Mouse (Mus musculus): ENCODE measurements around the gene Plekha6. TPM values are rescaled to one million over a fixed set of nuclear protein-coding genes. Genes with fewer than 3 reads are reported as not detected.

Gene Plekha6
- polyA plus RNA-seq, 1 experiment from 2014 or later: 25.8 TPM

DNA sequence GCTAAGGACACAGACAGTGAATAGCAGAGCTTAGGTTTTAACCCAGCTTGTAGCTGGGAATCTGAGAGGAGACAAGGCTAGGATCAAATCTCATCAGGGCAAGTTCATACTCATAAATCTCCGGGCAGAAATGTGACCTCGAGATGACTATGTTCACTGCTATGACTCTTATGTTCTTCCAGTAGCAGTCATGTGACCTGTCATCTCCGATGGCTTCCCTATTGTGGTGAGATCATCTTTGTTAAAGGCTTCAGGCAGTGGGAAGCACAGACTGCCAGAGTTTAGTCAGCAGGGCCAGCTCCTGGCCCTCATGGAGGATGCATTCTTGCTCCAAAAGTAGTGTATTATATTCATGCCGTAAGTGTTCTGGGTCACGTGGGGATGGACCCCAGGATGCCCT, 113.0 kb downstream of the Plekha6 start:
- WGBS: 75% methylated on average over 5 of the region's 5 CpGs
- no peak overlapping the region for H3K9ac ChIP-seq
- no peak overlapping the region for H3K4me2 ChIP-seq (replicated peaks)
- 0 out of 2 replicates have a peak, but pooled peaks cover 4% of the 10 kb centered on the region for H3K27me3 ChIP-seq
- peaks cover 30% of the 10 kb centered on the region for H3K4me1 ChIP-seq
- peaks cover 49% of the 10 kb centered on the region for H3K36me3 ChIP-seq
- H3K4me3 ChIP-seq: no peak overlapping the region
- ATAC-seq (ENCODE audit: low FRiP score): no peak
- no peaks in the 10 kb centered on the region for H3K9me3 ChIP-seq (replicated peaks)
- peak overlapping the region; percentile 52 for H3K27ac ChIP-seq

DNA sequence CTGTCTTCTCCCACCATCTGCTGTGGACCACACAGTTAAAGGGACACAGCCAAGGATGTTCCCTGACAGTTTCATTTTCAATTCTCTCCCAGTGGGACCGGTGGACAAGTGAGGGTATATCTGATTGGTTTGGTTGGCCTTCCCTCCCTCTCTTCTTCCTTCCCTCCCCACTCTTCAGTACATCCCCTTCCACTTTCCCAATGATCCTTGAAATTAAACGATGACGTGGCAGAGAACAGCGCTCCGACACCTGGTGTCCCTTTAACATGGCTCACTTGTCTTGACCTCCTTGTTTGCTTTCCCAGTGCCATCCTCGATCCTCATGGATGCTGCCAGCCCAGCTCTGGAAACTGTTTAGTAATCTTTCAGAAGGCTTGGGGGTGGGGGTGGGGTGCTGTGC, 114.5 kb downstream of the Plekha6 start:
- H3K36me3 ChIP-seq: peaks cover 43% of the 10 kb centered on the region
- H3K4me3 ChIP-seq: no peak overlapping the region
- no peak overlapping the region for H3K9ac ChIP-seq
- peak; percentile 55 for ATAC-seq (ENCODE audit: low FRiP score)
- 63% methylated on average over 6 of the region's 6 CpGs for WGBS
- no peak overlapping the region for H3K4me2 ChIP-seq (replicated peaks)
- H3K9me3 ChIP-seq (replicated peaks): no peaks in the 10 kb centered on the region
- H3K27me3 ChIP-seq: 0 out of 2 replicates have a peak, but pooled peaks cover 4% of the 10 kb centered on the region
- H3K27ac ChIP-seq: peak overlapping the region; percentile 57
- H3K4me1 ChIP-seq: peaks cover 30% of the 10 kb centered on the region

DNA sequence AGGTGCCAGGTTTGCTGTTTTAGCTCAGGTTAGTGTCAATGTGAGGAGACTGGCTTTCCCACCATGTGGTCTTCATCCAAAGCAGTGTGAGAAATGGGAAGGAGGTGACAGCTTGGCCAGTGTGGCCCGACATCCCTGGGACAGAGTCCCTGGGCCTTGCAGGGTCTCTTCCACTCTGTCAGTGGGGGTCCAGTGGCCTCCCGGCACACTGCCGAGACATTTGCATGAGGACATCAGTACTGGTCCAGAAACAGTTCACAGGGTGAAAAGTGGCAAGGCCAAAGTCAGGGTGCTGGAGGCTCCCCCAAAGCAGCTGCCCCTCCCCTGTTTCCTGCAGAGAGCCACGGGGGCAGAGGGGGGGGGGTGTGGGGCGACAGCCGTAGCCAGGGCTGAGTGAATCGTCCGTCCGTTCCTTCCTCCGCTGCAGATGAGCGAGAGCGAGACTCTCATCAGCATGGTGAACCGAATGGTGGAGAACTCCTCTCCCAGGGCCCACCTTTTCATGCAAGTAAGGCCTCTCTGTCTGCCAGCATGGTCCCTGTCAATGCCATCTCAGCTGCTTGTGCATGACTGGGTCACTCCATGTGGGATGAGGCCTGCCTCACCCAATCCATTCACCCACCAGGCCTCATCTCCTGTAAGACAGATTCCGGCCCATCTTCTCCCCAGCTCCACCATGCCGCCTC, 115.1 kb downstream of the Plekha6 start:
- Histone ChIP-seq H3K36me3 (peaks cover 37% of the 10 kb centered on the region), H3K27ac (peak overlapping the region; percentile 57), H3K27me3 (0 out of 2 replicates have a peak, but pooled peaks cover 4% of the 10 kb centered on the region), H3K9me3 (replicated peaks) (no peaks in the 10 kb centered on the region), H3K4me2 (replicated peaks) (no peak overlapping the region), H3K4me1 (peaks cover 30% of the 10 kb centered on the region), H3K4me3 (no peak overlapping the region), H3K9ac (no peak overlapping the region)
- WGBS: 56% methylated on average over 15 of the region's 15 CpGs
- ATAC-seq (ENCODE audit: low FRiP score): peak; percentile 21; the same call in 1 of the 2 replicates

DNA sequence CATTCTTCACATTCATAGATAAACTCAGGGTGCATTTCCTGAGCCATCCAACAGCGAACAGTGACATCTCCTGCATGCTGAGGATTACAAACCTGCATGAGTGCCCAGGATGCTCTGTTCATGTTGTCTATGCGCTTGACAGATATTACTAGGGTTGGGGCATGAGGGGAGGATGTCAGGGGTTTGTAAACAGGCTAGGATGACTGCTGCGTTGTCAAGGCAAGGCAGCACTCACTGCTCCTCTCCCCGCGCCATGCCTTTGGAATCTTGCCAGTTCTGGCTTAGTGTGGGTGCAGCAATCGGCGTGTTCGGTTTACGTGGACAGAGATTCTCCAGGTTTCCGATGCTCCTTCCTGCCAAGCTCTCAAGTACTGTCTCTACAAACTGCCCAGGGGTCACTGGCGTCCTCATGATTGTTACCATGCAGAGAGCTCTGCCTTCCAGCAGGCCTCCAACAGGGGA, 115.7 kb downstream of the Plekha6 start:
- peaks cover 34% of the 10 kb centered on the region for H3K36me3 ChIP-seq
- H3K27ac ChIP-seq: no peak overlapping the region
- H3K27me3 ChIP-seq: 0 out of 2 replicates have a peak, but pooled peaks cover 4% of the 10 kb centered on the region
- H3K9me3 ChIP-seq (replicated peaks): no peaks in the 10 kb centered on the region
- no peak overlapping the region for H3K4me3 ChIP-seq
- H3K9ac ChIP-seq: no peak overlapping the region; the same call in 1 of the 2 replicates
- ATAC-seq (ENCODE audit: low FRiP score): no peak
- WGBS: 86% methylated on average over 11 of the region's 11 CpGs
- no peak overlapping the region for H3K4me2 ChIP-seq (replicated peaks)
- peaks cover 30% of the 10 kb centered on the region for H3K4me1 ChIP-seq

DNA sequence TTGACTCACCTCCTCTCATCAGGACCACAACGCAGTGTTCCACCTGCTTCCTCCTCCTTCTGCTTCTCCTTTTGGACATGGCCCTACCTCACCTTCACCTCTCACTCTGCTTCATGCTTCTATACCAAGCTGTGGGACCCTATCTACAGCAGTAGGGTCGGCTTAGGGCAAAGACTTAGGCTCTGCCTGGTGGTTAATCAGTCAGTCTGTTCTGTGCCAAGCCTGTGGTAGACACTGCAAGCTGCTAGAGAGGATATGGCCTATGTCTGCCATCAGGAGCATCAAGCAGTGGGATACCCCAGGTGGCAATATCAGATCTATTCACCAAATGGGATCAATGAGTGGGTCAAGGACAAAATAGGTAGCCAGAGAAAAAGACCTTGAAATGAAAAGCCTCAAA, 116.5 kb downstream of the Plekha6 start:
- H3K4me3 ChIP-seq: no peak overlapping the region
- H3K36me3 ChIP-seq: peaks cover 39% of the 10 kb centered on the region
- ATAC-seq (ENCODE audit: low FRiP score): no peak
- H3K4me1 ChIP-seq: peaks cover 30% of the 10 kb centered on the region
- H3K27ac ChIP-seq: no peak overlapping the region
- no peak overlapping the region for H3K4me2 ChIP-seq (replicated peaks)
- no peaks in the 10 kb centered on the region for H3K9me3 ChIP-seq (replicated peaks)
- no peak overlapping the region for H3K9ac ChIP-seq
- 91% methylated on average over 2 of the region's 2 CpGs for WGBS
- H3K27me3 ChIP-seq: no peaks in the 10 kb centered on the region

DNA sequence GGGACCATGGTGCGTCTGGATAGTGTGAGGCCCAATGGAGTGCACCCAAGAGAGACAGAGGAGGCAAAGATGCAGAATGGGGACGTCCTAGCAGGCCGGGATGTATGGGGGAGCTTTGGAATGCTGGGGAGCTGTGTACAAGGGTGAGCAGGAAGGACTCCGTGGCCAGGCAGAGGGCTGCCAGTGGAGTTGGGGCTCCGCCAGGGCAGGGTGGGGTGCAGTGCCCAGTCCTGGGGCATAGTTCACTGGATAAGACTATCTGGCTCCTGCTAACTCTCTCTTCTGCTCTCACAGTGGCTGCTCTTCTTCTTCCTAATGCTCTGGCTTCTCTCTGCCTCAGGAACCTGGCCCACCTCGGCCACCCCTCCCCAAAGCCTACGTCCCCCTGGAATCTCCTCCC, 121.9 kb downstream of the Plekha6 start:
- Histone ChIP-seq H3K4me3 (no peak overlapping the region), H3K9ac (no peak overlapping the region), H3K36me3 (peaks cover 71% of the 10 kb centered on the region), H3K4me1 (no peaks in the 10 kb centered on the region), H3K9me3 (replicated peaks) (no peaks in the 10 kb centered on the region), H3K4me2 (replicated peaks) (no peak overlapping the region), H3K27me3 (no peaks in the 10 kb centered on the region), H3K27ac (no peak overlapping the region)
- WGBS: 89% methylated on average over 7 of the region's 7 CpGs
- no peak for ATAC-seq (ENCODE audit: low FRiP score)

DNA sequence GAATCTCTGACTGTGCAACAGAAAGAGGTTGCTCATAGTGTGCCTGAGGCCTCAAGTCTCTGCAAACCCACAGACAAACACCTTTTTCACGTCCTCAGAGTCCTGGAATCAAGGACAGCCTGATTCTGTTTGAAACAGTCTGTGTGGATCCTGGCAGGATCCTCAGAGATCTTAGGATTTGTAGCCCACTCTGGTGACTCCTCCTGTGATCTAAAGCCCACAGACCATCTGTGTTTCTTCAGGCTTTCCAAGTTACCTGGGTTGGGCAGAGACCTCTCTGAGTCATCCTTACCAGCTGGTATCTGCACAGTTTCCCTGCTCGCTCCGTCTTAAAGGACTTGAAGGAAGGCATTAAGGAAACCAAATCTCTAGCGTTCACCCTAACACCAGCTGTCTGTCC, 123.0 kb downstream of the Plekha6 start:
- H3K27ac ChIP-seq: no peak overlapping the region
- no peak overlapping the region for H3K4me2 ChIP-seq (replicated peaks)
- no peak overlapping the region for H3K4me3 ChIP-seq
- ATAC-seq (ENCODE audit: low FRiP score): no peak
- WGBS: 92% methylated on average over 4 of the region's 4 CpGs
- peaks cover 68% of the 10 kb centered on the region for H3K36me3 ChIP-seq
- no peak overlapping the region for H3K9ac ChIP-seq
- H3K9me3 ChIP-seq (replicated peaks): no peaks in the 10 kb centered on the region
- H3K4me1 ChIP-seq: no peaks in the 10 kb centered on the region
- no peaks in the 10 kb centered on the region for H3K27me3 ChIP-seq

DNA sequence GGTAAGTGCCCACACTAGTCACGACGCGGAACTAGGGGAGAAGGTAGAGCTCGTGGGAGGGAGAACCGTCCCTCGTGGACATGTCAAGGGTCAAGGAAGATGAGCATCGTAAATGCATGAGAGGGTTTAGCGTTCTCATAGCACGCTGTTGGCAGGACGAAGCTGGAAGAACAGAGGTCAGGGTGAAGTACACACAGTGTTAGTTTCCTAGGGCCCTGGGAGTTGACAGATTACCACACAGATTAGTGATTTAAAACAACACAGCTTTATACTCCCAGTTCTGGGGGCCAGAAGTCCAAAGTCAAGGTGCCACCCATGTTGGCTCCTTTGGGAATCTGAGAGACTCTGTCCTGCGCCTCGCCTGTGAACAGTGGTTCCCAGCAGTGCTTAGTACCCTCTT, 123.9 kb downstream of the Plekha6 start:
- no peak for ATAC-seq (ENCODE audit: low FRiP score)
- 92% methylated on average over 12 of the region's 12 CpGs for WGBS
- no peak overlapping the region for H3K4me2 ChIP-seq (replicated peaks)
- no peaks in the 10 kb centered on the region for H3K4me1 ChIP-seq
- H3K4me3 ChIP-seq: no peak overlapping the region
- no peaks in the 10 kb centered on the region for H3K9me3 ChIP-seq (replicated peaks)
- H3K9ac ChIP-seq: no peak overlapping the region
- H3K27ac ChIP-seq: no peak overlapping the region
- H3K27me3 ChIP-seq: no peaks in the 10 kb centered on the region
- H3K36me3 ChIP-seq: peaks cover 68% of the 10 kb centered on the region

DNA sequence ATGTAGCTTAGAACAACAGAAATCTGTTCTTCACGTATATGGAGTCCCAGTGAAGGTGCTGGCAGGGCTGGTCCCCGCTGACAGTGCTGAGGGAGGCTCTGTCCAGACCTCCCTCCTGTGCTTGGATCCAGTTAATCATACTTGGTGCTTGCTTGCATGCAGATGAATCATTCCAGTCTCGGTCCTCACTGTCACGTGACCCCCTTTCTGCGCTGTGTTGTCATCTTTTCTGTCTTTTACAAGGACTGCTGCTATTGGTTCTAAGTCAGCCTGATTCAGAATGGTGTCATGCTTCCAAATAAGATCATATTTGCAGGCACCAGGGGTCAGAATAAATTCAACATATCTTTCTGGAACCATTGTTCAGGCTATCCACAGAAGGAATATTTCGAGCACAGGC, 127.9 kb downstream of the Plekha6 start:
- 93% methylated on average over 6 of the region's 6 CpGs for WGBS
- H3K27ac ChIP-seq: no peak overlapping the region
- no peak overlapping the region for H3K4me2 ChIP-seq (replicated peaks)
- no peak overlapping the region for H3K4me3 ChIP-seq
- ATAC-seq (ENCODE audit: low FRiP score): no peak
- peaks cover 14% of the 10 kb centered on the region for H3K4me1 ChIP-seq
- no peak overlapping the region for H3K9ac ChIP-seq
- peaks cover 70% of the 10 kb centered on the region for H3K36me3 ChIP-seq
- no peaks in the 10 kb centered on the region for H3K9me3 ChIP-seq (replicated peaks)
- no peaks in the 10 kb centered on the region for H3K27me3 ChIP-seq

DNA sequence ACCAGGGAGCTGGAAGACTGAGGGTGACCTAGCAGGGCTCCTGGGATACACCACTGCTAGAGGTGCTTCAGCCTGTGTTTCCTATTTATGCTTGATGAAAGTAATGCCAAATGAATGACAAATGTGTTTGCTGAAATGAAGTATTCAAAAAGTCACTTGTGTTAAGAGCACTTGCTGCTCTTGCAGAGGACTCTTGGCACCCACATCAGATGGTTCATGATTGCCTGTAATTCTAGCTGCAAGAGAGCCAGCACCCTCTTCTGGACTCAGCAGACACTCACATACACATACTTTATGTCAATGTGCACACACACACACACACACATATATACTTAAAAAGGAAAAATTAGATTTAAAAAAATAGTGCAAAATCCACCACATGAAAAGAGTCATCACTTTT, 128.6 kb downstream of the Plekha6 start:
- Histone ChIP-seq H3K4me3 (no peak overlapping the region), H3K27me3 (no peaks in the 10 kb centered on the region), H3K4me2 (replicated peaks) (no peak overlapping the region), H3K9me3 (replicated peaks) (no peaks in the 10 kb centered on the region), H3K27ac (no peak overlapping the region), H3K36me3 (peaks cover 68% of the 10 kb centered on the region), H3K4me1 (peaks cover 14% of the 10 kb centered on the region), H3K9ac (no peak overlapping the region)
- ATAC-seq (ENCODE audit: low FRiP score): no peak

DNA sequence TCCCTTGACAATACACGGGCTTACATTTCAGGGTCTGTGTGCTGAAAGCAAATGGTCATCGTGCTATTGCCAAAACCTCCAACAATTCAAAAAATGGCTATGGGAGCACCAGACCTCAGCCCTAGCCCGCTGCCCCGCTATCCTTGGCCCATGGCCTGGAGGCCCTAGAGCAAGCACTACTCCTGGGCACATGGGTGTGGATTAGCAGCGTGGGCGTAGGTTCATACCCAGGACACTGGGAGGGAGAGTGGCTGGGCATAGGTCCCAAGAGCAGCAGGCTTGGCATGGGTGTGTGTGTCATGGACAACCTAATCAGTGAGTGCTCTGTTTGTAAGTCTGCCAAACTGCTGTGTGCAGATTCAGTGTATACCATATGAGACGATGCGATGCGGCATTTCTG, 132.4 kb downstream of the Plekha6 start:
- Histone ChIP-seq H3K36me3 (peaks cover 63% of the 10 kb centered on the region), H3K9me3 (replicated peaks) (no peaks in the 10 kb centered on the region), H3K4me1 (peaks cover 27% of the 10 kb centered on the region), H3K4me2 (replicated peaks) (no peak overlapping the region), H3K4me3 (no peak overlapping the region), H3K27me3 (peaks cover 3% of the 10 kb centered on the region; the same call in 1 of the 2 replicates), H3K27ac (no peak overlapping the region), H3K9ac (0 out of 2 replicates have a peak overlapping the region, but pooled peaks have one; percentile 13)
- ATAC-seq (ENCODE audit: low FRiP score): no peak
- 91% methylated on average over 9 of the region's 9 CpGs for WGBS

DNA sequence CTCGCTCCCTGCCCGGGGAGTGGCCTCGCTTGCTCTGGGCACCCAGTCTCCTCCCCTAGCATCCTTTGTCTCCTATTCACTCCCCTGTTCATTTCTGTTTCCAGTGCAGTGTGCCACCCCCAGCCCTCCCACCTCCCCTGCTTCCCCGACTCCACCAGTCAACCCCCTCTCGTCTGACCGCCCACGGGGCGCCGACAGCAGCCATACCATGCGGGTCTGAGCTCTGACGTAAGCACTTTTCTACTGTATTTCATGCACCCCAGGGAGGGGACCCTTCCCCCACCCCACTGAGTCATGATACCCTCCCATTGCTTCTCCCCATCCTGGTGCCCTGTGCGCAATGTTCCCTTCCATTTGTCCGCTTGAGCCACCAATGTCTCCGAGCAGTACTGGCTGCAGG, 134.8 kb downstream of the Plekha6 start:
- no peak overlapping the region for H3K4me2 ChIP-seq (replicated peaks)
- H3K36me3 ChIP-seq: peaks cover 46% of the 10 kb centered on the region
- H3K9me3 ChIP-seq (replicated peaks): no peaks in the 10 kb centered on the region
- peaks cover 27% of the 10 kb centered on the region for H3K4me1 ChIP-seq
- peak; percentile 53 for ATAC-seq (ENCODE audit: low FRiP score)
- peak overlapping the region; percentile 38; the same call in 1 of the 2 replicates for H3K9ac ChIP-seq
- 46% methylated on average over 14 of the region's 14 CpGs for WGBS
- H3K4me3 ChIP-seq: no peak overlapping the region
- H3K27ac ChIP-seq: 0 out of 2 replicates have a peak overlapping the region, but pooled peaks have one; percentile 32
- H3K27me3 ChIP-seq: peaks cover 3% of the 10 kb centered on the region; the same call in 1 of the 2 replicates

DNA sequence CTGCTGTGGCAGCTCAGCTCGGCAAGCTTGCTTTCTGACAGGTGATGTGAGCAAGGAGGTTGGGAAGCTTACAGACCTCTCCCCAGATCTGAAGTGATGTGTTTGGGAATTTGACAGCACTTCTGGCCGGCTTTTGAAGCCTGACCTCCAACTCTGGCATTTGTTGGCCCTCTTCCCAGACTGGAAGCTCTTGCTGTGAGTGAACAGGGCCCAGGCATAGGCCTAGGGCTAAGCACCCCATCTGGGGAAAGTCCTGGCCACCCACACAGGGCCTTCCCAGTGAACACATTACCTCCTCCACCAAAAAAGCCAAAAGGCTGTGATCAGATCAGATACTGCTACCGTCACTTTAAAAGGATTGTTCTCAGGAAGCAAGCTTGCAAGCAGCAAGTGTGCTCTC, 138.5 kb downstream of the Plekha6 start:
- H3K4me2 ChIP-seq (replicated peaks): no peak overlapping the region
- H3K27me3 ChIP-seq: peaks cover 3% of the 10 kb centered on the region; the same call in 1 of the 2 replicates
- peaks cover 24% of the 10 kb centered on the region for H3K36me3 ChIP-seq
- no peak overlapping the region for H3K9ac ChIP-seq
- 45% methylated on average over 3 of the region's 3 CpGs for WGBS
- ATAC-seq (ENCODE audit: low FRiP score): no peak
- H3K4me3 ChIP-seq: no peak overlapping the region
- H3K4me1 ChIP-seq: peaks cover 14% of the 10 kb centered on the region
- H3K9me3 ChIP-seq (replicated peaks): no peaks in the 10 kb centered on the region
- no peak overlapping the region for H3K27ac ChIP-seq

All from hindbrain, embryonic 12.5 days (tissue).